Mouse (Mus musculus) monocyte, adult 5-6 weeks (primary cell): ENCODE results near the gene Cep78. TPM values are rescaled to one million over a fixed set of nuclear protein-coding genes. Genes with fewer than 3 reads are reported as not detected.

ENCODE experiments used
- ATAC-seq: fragments of 153-309, 156-312 bp; replicated peaks from 2 replicates; pipeline ENCODE4 v1.8.0; 2017; ENCODE audit warnings: mild to moderate bottlenecking; ENCODE audit not compliant: low TSS enrichment, insufficient number of reproducible peaks, severe bottlenecking, poor library complexity, low FRiP score
- total RNA-seq: library from RNA; stranded (forward); fragments of 200-1000, 200-491, 200-594 nt; gene quantifications from 3 replicates; pipeline ENCODE4 v1.2.3, GENCODE M21; 2017

Cep78 gene
- total RNA-seq, 1 experiment from 2014 or later, result 1.9 TPM

- ATAC-seq, result no peak
Observed at GRCm38 (mm10) chr19:15982926-15983738, 1.7 kb downstream of the Cep78 start.

DNA sequence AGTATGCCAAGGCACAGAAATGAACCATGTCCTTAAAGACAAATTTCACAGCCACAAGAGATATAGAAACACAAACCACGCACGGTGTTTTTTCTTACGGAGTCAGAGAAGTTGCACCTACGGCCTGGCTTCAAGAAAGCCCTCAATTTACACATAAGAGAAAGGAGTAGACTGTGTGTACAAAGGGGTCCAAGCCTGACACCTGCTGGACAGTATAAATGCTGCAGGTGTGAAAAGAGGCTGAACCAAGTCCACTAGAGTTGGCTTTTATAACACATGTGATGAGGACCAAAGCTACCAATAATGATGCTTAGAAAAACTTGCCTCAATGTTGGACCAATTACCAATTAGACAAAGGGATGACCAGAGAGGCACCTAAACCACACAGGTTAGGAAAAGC lies 2.9 kb downstream of the Cep78 start:
- peak; percentile 64 for ATAC-seq

DNA sequence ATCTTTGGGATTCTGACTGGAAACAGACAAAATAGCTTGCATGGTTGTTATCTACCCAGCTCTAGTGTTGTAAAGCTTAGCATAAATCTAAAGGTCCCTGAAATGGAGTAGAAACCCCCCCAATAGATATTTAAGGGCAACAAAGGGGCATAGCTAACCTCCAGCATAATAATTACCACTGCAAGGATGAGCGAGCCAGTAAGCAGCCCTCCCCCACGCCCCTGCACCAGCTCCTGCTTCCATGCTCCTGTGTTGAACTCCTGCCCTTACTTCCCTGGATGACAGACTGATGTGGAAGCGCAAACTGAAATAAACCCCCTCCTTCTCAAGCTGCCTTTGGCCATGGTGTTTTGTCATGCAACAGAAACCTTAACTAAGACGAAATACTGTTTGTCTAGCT lies 11.4 kb downstream of the Cep78 start:
- no peak for ATAC-seq

DNA sequence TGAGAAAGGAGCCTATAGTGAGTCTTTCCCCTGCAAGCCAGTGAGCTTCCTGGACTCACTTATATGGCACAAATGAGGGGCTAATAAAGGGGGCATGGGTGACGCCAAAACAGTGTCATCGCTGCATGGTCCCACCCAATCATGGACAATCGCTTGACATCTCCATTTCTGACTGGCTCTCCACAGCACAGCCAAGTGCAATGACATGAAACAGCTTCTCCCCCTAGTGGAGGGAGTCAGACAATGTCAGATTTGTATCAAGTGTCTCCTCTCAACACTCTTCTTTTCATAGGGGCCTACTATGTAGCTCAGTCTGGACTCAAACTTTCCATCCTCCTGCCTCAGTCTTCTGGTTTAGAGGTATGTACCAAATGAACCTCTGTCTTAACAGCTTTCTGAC lies 19.7 kb downstream of the Cep78 start:
- ATAC-seq, result peak; percentile 61

GRCm38 (mm10) chr19:15964533-15964932 lies 20.3 kb downstream of the Cep78 start:
- no peak for ATAC-seq

GRCm38 (mm10) chr19:15963011-15963695 lies 21.6 kb downstream of the Cep78 start:
- ATAC-seq, result no peak

- ATAC-seq, result no peak
Observed at GRCm38 (mm10) chr19:15962313-15962712, 22.5 kb downstream of the Cep78 start.

DNA sequence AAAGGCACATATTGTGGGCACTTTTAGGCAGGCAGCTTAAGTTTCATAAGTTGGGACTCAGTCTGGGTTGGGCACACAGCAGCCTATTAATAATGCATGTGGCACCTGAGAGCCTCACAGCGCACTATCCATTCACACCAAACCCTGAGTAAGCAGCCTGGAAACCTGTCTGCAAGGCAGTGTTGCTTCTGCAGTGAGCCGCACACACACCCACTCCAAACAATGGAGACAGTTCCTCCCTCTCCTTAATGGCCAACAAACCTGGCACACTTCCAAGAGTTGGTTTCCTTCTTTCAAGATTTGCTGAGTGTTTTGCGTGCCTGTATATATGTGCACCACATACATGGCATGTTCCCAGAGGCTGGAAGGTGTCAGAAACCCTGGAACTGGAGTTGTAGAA lies 34.6 kb downstream of the Cep78 start:
- no peak for ATAC-seq

DNA sequence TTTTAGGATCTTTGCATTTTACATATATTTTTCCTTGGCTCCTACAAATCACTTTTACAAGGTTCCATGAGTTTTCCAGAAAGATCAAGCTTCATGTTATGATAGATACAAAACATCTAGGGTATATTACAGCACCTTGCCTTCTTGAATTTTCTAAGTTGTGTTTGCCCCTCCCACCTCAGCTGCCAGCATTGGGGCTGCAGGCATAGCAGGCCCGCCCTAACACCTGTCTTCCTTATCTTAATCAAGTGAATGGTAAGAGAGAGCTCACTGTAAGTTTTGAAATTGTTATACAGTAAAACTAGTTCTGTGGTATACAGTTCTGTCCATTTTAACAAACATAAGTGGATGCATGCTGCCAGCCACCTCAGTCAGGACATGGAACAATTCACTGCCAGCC lies 35.9 kb downstream of the Cep78 start:
- ATAC-seq, result no peak

GRCm38 (mm10) chr19:15948426-15948825 lies 36.4 kb downstream of the Cep78 start:
- no peak for ATAC-seq

- ATAC-seq, result no peak
Observed at GRCm38 (mm10) chr19:15947237-15947636, 37.6 kb downstream of the Cep78 start, which contains the start of gene Psat1. TSS of gene Psat1 (minus strand) at chr19:15947337.

DNA sequence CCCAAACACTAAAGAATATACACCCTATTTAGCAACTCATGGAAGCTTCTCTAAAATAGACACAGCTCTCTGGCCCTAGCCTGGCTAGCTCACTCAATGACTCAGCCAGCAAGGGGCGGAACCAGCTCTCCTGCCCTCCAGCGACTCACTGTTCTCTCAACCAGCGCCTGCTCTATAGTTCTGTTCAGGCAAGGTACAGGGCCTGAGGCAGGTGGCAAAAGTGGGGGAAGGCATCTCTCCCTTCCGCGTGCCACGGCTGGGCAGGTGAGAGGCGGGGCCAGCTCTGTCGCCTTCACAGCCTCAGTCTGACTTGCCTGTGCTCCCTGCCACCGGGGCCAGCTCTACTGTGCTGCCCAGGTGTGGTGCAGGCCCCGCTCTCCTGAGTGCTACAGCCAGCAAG lies 38.1 kb downstream of the Cep78 start:
- no peak for ATAC-seq

DNA sequence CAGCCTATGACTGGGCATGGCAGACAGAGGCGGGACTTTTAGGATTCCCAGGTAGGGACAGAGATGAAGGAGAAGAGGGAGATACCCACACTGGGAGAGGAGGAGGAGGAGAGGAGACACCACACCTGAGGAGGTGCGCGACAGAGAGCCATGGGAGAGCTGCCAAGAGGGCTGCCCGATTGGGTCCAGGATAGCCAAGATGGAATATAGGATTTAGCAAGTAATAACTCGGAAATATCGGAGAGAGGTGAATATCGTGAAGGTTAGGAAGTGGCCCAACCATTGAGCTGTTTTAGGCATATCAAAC lies 41.7 kb downstream of the Cep78 start:
- ATAC-seq, result no peak

- ATAC-seq, result no peak
Observed at GRCm38 (mm10) chr19:15942421-15943116, 42.2 kb downstream of the Cep78 start.

- ATAC-seq, result no peak
Observed at GRCm38 (mm10) chr19:15941399-15941798, 43.4 kb downstream of the Cep78 start.

DNA sequence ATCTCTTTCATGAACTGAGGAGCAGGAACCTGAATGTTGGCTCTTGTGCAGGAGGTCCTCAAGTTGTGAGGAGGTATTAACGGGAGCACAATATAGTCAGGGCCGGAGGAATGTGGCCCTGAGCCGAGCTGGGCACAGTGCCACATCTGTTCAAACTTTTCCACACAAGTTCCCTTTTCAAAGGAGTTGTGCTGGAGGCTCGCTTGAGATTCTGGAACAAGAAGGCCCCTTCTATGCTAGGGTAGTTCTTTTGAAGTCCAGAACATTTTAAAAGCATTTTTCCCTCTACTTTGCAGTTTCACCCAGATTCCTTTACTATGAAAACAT lies 59.1 kb downstream of the Cep78 start:
- no peak for ATAC-seq

DNA sequence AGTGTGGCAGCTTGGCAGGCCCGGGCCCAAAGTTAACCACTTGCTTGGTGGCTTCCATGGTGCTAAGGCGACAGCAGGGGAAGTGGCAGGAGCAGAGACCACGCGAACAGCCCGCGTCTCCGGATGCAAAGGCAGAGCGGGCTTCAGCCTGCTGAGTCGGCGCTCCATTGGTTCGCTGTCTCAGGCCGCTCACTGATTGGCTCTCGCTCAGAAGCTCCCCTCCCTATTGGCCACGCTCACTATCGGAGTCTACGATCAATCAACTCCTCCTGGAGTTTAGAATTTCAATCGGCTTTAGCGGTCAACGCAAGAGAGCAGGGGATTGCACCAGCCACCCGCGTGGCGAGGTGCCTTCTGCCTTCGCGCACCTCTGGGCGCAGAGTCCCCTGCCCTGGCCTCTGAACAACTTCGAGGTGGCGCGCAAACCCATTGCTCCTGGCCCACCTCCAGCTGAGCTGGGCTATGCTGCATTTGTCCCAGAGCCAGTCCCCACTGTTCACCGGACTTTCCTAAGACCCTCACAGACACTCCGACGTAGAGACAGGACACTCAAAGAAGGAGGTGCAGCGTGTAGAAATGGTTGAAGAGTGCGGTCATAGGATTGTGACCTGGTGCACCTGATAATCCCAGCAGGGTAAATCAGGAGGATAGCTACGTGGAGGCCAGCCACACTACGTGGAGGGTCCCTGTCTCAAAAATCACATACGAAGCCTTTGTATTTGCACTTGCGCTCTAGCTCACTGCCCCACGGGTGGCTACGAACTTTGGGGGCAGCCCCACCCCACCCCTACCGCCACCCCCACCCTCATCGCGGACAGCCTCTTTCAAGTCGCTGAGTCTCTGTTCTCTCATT lies 59.7 kb downstream of the Cep78 start:
- ATAC-seq, result peak; percentile 98

DNA sequence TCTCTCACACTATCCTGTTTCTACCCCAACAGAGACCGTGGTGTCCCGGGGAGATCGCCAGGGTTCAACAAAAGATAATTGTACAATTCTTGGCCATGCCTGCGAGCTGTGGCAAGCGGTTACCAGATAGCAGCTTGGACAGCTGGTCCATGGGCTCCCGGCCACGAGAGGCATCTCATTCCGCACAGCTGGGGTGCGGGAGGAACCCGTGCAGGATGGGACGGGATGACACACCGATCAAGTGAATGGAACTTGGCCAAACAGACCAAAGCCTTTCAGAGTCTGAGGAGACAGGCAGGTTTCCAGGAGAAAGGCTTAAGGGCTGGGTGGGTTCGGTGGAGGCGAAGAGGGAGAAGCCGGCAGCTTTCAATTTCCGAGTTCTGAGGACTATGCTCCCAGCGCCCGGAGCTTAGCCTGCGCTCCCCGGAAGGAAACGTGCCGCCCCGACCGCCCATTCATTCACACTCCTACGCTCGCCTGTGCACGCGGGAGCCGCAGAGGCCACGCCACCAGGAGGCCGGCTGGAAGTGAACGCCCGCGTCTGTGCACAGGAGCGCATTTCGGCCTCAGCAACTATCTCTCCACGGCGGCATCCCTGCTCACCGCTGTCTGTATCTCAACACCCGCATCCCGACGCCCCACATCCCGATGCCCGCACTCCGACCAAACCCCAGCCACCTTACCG lies 60.5 kb downstream of the Cep78 start:
- ATAC-seq, result peak; percentile 18; the same call in 1 of the 2 replicates
